Mouse (Mus musculus): ENCODE results near the gene Mcu. TPM values are rescaled to one million over a fixed set of nuclear protein-coding genes. Genes with fewer than 3 reads are reported as not detected.

The Mcu gene
- polyA plus RNA-seq, 1 experiment from 2014 or later: 18.6 TPM

DNA sequence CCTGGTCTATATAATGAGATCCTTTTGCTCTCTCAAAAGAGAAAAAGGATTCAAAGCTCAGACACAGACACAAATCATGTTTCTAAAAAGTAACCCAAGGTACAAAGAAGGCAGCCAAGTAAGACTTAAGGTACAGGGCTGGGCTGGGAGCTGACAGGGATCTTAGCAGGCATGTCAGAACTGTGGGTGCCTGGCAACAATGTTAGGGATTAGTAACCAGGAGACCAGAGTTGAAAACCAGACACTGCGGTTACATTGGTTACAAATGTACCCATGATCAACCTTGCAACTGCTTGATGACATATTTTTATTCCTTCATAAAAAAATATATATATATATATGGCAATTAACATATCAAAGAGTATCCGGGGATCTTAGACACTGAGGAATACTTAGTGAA lies 19.6 kb upstream of the Mcu start:
- no peaks in the 10 kb centered on the region for H3K9me3 ChIP-seq (replicated peaks)
- WGBS: 67% methylated on average over 2 of the region's 2 CpGs
- peaks cover 31% of the 10 kb centered on the region for H3K4me1 ChIP-seq
- no peak overlapping the region for H3K27ac ChIP-seq (replicated peaks)
- H3K4me3 ChIP-seq: no peak overlapping the region
- H3K27me3 ChIP-seq (ENCODE audit: low read depth, poor library complexity, severe bottlenecking): no peaks in the 10 kb centered on the region
- DNase-seq (ENCODE audit: low spot score): peak; percentile 48
- H3K36me3 ChIP-seq: no peaks in the 10 kb centered on the region

DNA sequence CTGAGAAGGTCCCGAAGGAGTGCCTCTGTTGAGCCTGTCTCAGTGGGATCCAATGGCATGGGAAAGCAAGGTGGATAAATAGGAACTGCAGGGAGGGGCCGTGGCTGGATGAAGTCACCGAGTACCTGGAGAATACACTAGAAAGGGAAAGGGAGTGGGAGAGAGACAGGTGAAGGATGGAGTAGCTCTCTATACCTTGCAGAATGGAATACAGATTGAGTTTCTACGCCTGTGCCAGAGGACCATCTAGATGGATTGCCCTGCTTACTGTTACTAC lies 13.0 kb upstream of the Mcu start:
- Histone ChIP-seq H3K4me3 (no peak overlapping the region), H3K27me3 (ENCODE audit: low read depth, poor library complexity, severe bottlenecking) (no peaks in the 10 kb centered on the region), H3K36me3 (no peaks in the 10 kb centered on the region), H3K9me3 (replicated peaks) (no peaks in the 10 kb centered on the region), H3K4me1 (peaks cover 19% of the 10 kb centered on the region), H3K27ac (replicated peaks) (no peak overlapping the region)
- no peak for DNase-seq (ENCODE audit: low spot score)
- 88% methylated on average over 4 of the region's 4 CpGs for WGBS

DNA sequence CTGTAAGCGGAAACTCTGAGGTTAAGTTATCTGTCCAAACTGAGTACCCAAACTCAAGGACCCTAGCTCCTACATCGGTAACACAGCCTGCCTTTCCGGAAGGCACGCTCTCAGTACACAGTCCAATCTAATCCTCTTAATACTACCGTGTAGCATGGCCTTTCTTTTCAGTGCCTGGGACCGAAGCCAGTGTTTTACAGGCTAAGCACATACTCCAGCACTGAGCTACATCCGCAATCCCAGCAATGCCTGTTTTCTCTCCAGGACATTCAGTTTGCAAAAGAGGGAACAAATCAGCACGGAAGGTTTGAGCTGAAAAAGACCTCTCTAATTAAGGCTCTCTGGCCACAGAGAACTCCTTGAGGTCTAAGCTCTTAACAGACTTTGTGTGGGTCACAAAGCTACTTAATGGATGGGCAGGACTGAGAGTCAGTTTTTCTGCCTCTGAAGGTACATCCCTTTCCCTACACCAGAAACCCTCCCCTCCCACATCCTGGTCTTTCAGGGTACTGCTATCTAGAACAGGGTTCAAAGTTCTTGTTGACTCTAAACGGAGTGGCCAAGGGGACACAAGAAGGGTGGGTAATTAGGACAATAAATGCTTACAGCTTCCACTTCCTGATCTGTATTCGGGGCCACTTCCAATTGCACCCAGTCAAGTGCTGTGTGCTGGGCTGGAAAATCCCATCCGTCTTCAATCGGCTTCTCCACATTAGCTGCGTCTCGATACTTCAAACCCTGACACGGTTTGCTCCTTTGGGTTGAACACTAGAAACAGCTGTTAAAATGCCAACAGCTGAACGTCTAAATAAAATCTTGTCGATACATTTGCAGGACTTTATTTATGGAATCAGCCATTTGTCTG lies 12.4 kb upstream of the Mcu start:
- no peak for DNase-seq (ENCODE audit: low spot score)
- no peaks in the 10 kb centered on the region for H3K9me3 ChIP-seq (replicated peaks)
- H3K4me3 ChIP-seq: no peak overlapping the region
- H3K4me1 ChIP-seq: peaks cover 19% of the 10 kb centered on the region
- WGBS: 61% methylated on average over 17 of the region's 17 CpGs
- no peaks in the 10 kb centered on the region for H3K36me3 ChIP-seq
- H3K27me3 ChIP-seq (ENCODE audit: low read depth, poor library complexity, severe bottlenecking): no peaks in the 10 kb centered on the region
- H3K27ac ChIP-seq (replicated peaks): no peak overlapping the region

DNA sequence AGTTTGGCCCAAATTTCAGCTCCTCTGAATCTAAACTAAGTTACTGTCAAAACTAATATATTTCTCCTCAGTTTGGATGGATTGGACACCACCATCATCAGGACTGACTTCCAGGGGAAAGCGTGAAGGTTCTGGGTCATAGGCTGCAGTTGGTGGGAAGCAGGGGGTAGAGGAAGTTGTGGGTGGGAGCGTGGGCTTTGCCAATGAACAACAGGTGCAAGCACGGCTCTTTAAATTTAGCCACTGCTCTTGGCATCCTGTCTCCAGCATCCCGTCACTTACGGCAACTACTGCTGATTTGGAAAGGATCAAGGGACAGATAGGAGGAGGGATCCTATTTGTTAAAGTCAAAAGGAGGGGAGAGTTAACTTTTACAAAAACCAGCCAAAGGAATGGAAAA lies 7.0 kb upstream of the Mcu start:
- H3K27me3 ChIP-seq (ENCODE audit: low read depth, poor library complexity, severe bottlenecking): no peaks in the 10 kb centered on the region
- peaks cover 8% of the 10 kb centered on the region for H3K4me1 ChIP-seq
- H3K4me3 ChIP-seq: no peak overlapping the region
- no peak overlapping the region for H3K27ac ChIP-seq (replicated peaks)
- WGBS: 77% methylated on average over 5 of the region's 5 CpGs
- no peak for DNase-seq (ENCODE audit: low spot score)
- no peaks in the 10 kb centered on the region for H3K9me3 ChIP-seq (replicated peaks)
- H3K36me3 ChIP-seq: no peaks in the 10 kb centered on the region

DNA sequence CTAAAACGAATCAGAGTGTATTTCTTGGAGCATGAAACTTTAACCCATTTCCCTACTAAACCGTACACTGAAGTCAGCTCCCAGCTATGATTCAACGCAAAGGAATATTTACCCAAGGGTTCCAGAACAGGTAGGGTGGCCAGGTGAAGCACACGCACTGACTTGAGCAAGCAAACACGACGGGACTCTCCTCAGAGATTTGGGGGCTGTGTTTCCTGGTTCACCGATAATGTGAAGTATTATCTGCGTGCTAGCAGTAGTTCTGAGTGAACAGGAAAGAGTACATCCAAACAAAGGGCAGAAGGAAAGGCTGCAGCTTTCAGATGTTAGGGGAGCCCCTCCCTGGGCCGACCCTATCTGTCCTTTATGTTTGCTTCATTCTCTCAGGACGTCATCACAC lies 4.9 kb upstream of the Mcu start:
- Histone ChIP-seq H3K4me3 (no peak overlapping the region), H3K36me3 (no peaks in the 10 kb centered on the region), H3K9me3 (replicated peaks) (no peaks in the 10 kb centered on the region), H3K27ac (replicated peaks) (no peak overlapping the region), H3K27me3 (ENCODE audit: low read depth, poor library complexity, severe bottlenecking) (no peaks in the 10 kb centered on the region), H3K4me1 (peaks cover 6% of the 10 kb centered on the region)
- WGBS: 79% methylated on average over 10 of the region's 10 CpGs
- no peak for DNase-seq (ENCODE audit: low spot score)

DNA sequence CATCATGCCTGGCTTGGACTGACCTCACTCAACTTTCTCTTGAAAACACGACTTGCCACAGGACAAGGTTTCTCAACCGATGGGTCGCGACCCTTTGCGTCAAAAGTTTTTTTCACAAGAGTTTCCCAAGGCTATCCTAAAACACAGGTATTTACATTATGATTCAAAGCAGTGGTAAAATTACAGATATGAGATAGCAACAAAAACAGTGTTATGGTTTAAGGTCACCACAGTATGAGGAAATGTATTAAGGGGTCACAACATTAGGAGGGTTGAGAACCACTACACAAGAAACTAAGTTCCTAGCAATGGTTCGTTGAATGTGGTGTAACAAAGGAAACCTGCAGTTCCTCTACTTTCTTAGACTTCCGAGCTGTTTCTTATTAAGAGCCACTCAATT lies 1.3 kb upstream of the Mcu start:
- no peak overlapping the region for H3K27ac ChIP-seq (replicated peaks)
- whole genome bisulfite sequencing: 91% methylated on average over 7 of the region's 7 CpGs
- H3K4me3 ChIP-seq: no peak overlapping the region
- H3K36me3 ChIP-seq: no peaks in the 10 kb centered on the region
- peaks cover 28% of the 10 kb centered on the region for H3K4me1 ChIP-seq
- no peaks in the 10 kb centered on the region for H3K9me3 ChIP-seq (replicated peaks)
- 0 out of 2 replicates have a peak, but pooled peaks cover 9% of the 10 kb centered on the region for H3K27me3 ChIP-seq (ENCODE audit: low read depth, poor library complexity, severe bottlenecking)
- DNase-seq (ENCODE audit: low spot score): no peak

DNA sequence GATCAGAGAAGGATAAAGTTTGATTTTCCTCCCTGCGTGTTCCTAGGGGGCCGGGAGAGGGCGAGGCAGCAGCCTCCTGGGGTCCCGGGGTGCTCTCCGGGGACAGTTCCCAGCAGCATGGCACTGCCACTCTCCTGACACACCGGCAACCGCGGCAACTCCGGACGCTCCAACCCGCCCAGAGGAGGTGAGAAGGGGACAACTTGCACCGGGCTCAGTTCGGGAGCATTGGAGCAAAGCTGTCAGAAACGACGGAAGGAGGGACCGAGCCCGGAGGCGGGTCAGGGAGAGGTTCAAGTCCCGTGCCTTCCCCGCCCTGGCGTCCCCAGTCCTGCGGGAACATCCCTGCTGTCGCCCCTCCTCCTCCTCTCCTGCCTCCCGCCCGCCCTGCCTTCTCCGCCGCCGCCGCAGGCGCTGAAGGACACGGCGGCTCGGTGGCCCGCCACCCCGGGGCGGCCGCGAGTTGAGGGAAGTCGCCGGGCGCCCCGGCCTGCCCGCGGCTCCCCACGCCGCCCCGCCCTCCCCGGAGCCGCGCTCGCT lies 441 bp downstream of the Mcu start, which contains the start of gene Gm10322:
Gene Gm10322 (plus strand): TSS at position 83 of the 540 bp plus-strand sequence.
- 0% methylated on average over 45 of the region's 51 CpGs for WGBS
- Histone ChIP-seq H3K36me3 (no peaks in the 10 kb centered on the region), H3K27ac (replicated peaks) (peak within 1 kb of the TSS; percentile 94), H3K9me3 (replicated peaks) (no peaks in the 10 kb centered on the region), H3K27me3 (ENCODE audit: low read depth, poor library complexity, severe bottlenecking) (0 out of 2 replicates have a peak, but pooled peaks cover 9% of the 10 kb centered on the region), H3K4me3 (peak within 1 kb of the TSS; percentile 91), H3K4me1 (peaks cover 28% of the 10 kb centered on the region)
- peak; percentile 76 for DNase-seq (ENCODE audit: low spot score)

DNA sequence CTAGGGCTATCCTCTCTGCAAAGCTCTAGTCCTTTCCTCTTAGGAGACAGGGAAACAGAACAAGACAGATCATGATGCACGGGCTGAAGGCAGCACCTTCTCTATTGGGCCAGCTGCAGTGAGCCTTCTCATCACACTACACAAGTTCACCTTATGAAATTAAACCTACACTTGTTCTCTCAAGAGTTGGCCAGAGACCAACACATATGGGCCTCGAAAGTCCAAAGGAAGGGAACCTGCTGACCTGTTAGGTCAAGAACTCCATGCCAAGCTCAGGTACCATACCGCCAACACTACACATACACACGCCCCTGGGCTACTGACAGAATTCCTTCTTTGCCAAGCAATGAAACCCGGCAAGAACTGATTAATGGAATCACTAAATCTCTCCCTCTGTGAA lies 1.1 kb downstream of the Mcu start:
- Histone ChIP-seq H3K27ac (replicated peaks) (peak overlapping the region; percentile 94; the same call in 1 of the 2 replicates), H3K4me1 (peaks cover 28% of the 10 kb centered on the region), H3K4me3 (peak overlapping the region; percentile 91), H3K27me3 (ENCODE audit: low read depth, poor library complexity, severe bottlenecking) (0 out of 2 replicates have a peak, but pooled peaks cover 9% of the 10 kb centered on the region), H3K9me3 (replicated peaks) (no peaks in the 10 kb centered on the region), H3K36me3 (no peaks in the 10 kb centered on the region)
- WGBS: 47% methylated on average over 5 of the region's 5 CpGs
- no peak for DNase-seq (ENCODE audit: low spot score)

DNA sequence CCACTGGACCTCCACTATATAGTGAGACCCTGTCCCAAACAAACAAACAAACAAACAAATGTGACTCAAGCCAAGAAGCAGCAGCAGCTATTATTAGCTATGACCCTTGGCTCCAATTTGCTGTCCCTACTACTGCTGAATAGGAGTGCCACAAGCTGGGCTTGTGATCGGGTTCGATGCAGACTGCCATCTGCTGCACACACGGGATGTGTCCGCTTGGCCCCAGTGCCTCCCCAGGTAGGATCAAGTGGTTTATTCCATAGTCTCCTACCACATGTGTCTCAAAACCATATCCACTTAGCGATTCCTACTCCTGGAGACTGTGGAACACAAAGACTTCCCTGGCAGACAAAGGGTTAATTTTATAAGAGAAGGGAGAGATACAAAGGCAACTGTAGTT lies 2.4 kb downstream of the Mcu start:
- no peak overlapping the region for H3K27ac ChIP-seq (replicated peaks)
- DNase-seq (ENCODE audit: low spot score): no peak
- no peaks in the 10 kb centered on the region for H3K36me3 ChIP-seq
- no peak overlapping the region for H3K4me3 ChIP-seq
- no peaks in the 10 kb centered on the region for H3K9me3 ChIP-seq (replicated peaks)
- 87% methylated on average over 5 of the region's 5 CpGs for WGBS
- H3K27me3 ChIP-seq (ENCODE audit: low read depth, poor library complexity, severe bottlenecking): 0 out of 2 replicates have a peak, but pooled peaks cover 9% of the 10 kb centered on the region
- peaks cover 28% of the 10 kb centered on the region for H3K4me1 ChIP-seq

DNA sequence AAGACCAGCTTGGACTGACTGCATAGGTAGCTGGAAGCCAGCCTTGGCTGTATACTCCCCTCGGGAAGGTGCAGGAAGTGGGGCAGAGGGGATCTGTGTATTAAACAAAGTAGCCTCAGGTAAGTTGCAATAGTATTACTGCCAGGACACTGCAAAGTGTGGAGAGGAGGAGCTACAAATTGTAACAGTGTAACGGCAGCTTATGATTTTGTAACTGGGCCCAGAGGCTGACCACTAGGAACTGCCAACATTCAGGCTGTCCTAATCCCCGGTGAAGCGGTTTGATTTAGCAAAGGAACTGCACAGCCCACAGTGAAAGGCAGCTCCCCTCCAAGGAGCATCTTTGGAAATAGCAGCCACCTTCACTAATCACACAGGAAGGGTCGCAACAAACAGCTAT lies 3.2 kb downstream of the Mcu start:
- WGBS: 78% methylated on average over 5 of the region's 5 CpGs
- Histone ChIP-seq H3K27me3 (ENCODE audit: low read depth, poor library complexity, severe bottlenecking) (0 out of 2 replicates have a peak, but pooled peaks cover 9% of the 10 kb centered on the region), H3K4me1 (peaks cover 28% of the 10 kb centered on the region)

DNA sequence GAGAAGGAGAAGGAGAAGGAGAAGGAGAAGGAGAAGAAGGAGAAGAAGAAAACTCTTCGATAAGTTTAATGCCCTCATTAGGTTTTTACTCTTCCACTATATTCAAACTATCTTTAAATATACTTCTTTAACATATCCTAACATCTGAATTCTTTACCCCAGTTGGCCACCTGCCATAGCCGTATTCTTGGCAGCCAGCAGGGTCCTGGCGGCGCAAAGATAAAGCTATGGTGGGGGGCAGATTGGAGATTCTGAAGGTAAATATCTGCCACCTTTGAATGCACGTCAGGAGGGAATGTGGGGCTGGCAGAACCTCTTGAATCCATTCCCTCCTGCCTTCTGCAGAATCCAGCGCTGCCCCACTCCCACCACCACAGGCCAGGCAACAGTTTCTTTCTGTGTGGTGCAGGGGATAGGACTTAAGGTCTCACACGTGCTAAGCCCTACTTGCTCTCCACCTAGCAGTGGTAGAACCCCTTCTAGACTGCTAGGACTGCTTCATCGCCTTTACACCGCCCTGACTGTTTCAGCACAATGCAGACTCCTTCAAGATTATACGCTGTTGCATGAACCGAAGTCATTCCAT lies 11.5 kb downstream of the Mcu start:
- 86% methylated on average over 11 of the region's 11 CpGs for WGBS
- DNase-seq (ENCODE audit: low spot score): no peak
- Histone ChIP-seq H3K4me1 (0 out of 2 replicates have a peak, but pooled peaks cover 3% of the 10 kb centered on the region), H3K4me3 (no peak overlapping the region), H3K27me3 (ENCODE audit: low read depth, poor library complexity, severe bottlenecking) (no peaks in the 10 kb centered on the region), H3K27ac (replicated peaks) (no peak overlapping the region), H3K36me3 (no peaks in the 10 kb centered on the region), H3K9me3 (replicated peaks) (no peaks in the 10 kb centered on the region)

More for the DNA sequence above, 3.2 kb downstream of the Mcu start:
- H3K4me3 ChIP-seq: no peak overlapping the region
- no peak overlapping the region for H3K27ac ChIP-seq (replicated peaks)
- no peaks in the 10 kb centered on the region for H3K9me3 ChIP-seq (replicated peaks)
- no peaks in the 10 kb centered on the region for H3K36me3 ChIP-seq
- no peak for DNase-seq (ENCODE audit: low spot score)

DNA sequence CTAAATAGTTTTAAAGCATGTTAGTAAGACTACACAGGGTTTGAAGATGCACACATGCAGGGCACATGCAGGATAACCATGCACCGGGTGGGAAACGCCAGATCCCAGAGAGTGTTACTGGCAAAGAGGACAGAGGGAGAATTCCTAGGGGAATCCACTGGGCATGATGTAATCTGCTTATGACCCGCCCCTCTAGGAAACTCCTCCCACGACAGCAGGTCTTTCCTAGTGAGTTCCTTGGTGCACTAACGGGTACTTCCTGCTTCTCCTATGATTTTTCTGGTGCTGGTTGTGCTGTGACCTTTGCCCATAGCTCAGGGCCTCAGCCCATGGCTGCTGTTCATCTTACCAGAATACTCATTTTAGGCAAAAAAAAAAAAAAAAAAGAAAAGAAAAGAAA lies 12.6 kb downstream of the Mcu start:
- no peaks in the 10 kb centered on the region for H3K9me3 ChIP-seq (replicated peaks)
- no peaks in the 10 kb centered on the region for H3K27me3 ChIP-seq (ENCODE audit: low read depth, poor library complexity, severe bottlenecking)
- DNase-seq (ENCODE audit: low spot score): no peak
- no peak overlapping the region for H3K27ac ChIP-seq (replicated peaks)
- no peaks in the 10 kb centered on the region for H3K36me3 ChIP-seq
- whole genome bisulfite sequencing: 61% methylated on average over 5 of the region's 5 CpGs
- 0 out of 2 replicates have a peak, but pooled peaks cover 3% of the 10 kb centered on the region for H3K4me1 ChIP-seq
- no peak overlapping the region for H3K4me3 ChIP-seq

DNA sequence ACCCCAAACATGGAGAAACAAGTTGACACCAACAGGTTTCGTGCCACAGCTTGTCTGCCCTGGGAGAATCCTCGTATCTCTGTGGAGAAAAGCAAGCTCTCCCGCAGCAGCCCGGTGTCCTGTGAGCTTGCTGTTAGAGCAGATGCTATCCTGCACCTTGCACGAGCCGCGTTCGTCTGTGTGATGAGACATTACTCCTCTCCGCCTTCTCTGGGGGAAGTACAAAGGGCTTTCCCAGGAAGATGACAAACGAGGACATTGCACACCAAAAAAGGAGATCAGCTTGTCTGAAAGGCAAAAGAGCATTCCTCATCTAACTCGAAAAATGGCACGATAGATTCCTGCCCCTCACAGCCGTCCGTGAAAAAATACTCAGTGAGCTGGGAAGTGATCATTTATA lies 13.6 kb downstream of the Mcu start:
- WGBS: 83% methylated on average over 14 of the region's 14 CpGs
- no peak for DNase-seq (ENCODE audit: low spot score)
- no peaks in the 10 kb centered on the region for H3K9me3 ChIP-seq (replicated peaks)
- H3K27ac ChIP-seq (replicated peaks): no peak overlapping the region
- 0 out of 2 replicates have a peak, but pooled peaks cover 3% of the 10 kb centered on the region for H3K4me1 ChIP-seq
- H3K27me3 ChIP-seq (ENCODE audit: low read depth, poor library complexity, severe bottlenecking): no peaks in the 10 kb centered on the region
- H3K4me3 ChIP-seq: no peak overlapping the region
- no peaks in the 10 kb centered on the region for H3K36me3 ChIP-seq

Data from midbrain, embryonic 10.5 days (tissue).